In the genomic region with DNA sequence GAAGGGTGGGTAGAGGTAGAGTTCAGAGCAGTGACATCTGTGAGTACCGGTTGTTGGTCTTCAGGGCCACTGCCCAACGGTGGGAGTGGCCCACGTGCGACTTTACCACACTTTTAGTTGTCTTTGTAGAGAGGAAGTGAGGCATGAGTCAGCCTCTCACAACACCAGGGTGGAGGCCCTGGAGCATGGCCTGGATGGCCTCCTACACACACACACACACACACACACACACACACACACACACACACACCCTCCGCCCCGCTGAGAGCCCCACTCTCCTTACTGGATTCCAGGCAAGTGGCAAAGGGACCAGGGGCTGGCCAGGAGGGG, we compare ENCODE assay signal across 8 mouse cellular contexts. TPM values are rescaled to one million over a fixed set of nuclear protein-coding genes. Genes with fewer than 3 reads are reported as not detected.
DNase-seq lines count a peak whose midpoint lies in the region; ATAC-seq and TF ChIP-seq lines count a peak whose summit lies in the region.

No protein-coding gene starts in this region.

- peak overlapping the region; percentile 12; the same call in 1 of the 2 replicates for H3K27ac ChIP-seq in limb, embryonic 12.5 days
- no peak overlapping the region for H3K27ac ChIP-seq in limb, embryonic 10.5 days
- peak overlapping the region; percentile 36 for H3K27ac ChIP-seq in bone marrow macrophage, adult 2 months (ENCODE audit: insufficient read depth, low read depth, low read length)
- 0 out of 2 replicates have a peak overlapping the region, but pooled peaks have one; percentile 4 for H3K27ac ChIP-seq in lung, embryonic 14.5 days (ENCODE audit: low read depth)
- H3K27ac ChIP-seq in stomach, embryonic 16.5 days (ENCODE audit: low read length): peak overlapping the region; percentile 61; the same call in 1 of the 2 replicates

- no peak for DNase-seq in limb, embryonic 10.5 days (ENCODE audit: low spot score)
- DNase-seq in lung, embryonic 14.5 days: peak; percentile 42
- DNase-seq in cerebellum, adult 18-20 months: no peak
- no peak for DNase-seq in cerebellum, adult 9-10 months

- ATAC-seq in limb, embryonic 12.5 days (ENCODE audit: insufficient number of reproducible peaks, insufficient read depth, low FRiP score, low TSS enrichment, low read depth): no peak
- peak; percentile 61; the same call in 1 of the 2 replicates for ATAC-seq in lung, embryonic 14.5 days (ENCODE audit: insufficient read depth)
- peak; percentile 78 for ATAC-seq in stomach, embryonic 16.5 days (ENCODE audit: insufficient read depth, low FRiP score)
- no peak for ATAC-seq in megakaryocyte-erythroid progenitor cell, adult 5-6 weeks (replicated peaks; ENCODE audit: low FRiP score, low TSS enrichment, poor library complexity, severe bottlenecking)

- H3K4me2 ChIP-seq in limb, embryonic 12.5 days: no peak overlapping the region
- H3K4me2 ChIP-seq in lung, embryonic 14.5 days: no peak overlapping the region
- H3K4me2 ChIP-seq in stomach, embryonic 16.5 days (ENCODE audit: low read depth, low read length): peak overlapping the region; percentile 9; the same call in 1 of the 2 replicates

- H3K4me3 ChIP-seq in limb, embryonic 12.5 days (replicated peaks): no peak overlapping the region
- H3K4me3 ChIP-seq in limb, embryonic 10.5 days: no peak overlapping the region
- no peak overlapping the region for H3K4me3 ChIP-seq in bone marrow macrophage, adult 2 months (ENCODE audit: insufficient read depth, low read length)
- H3K4me3 ChIP-seq in lung, embryonic 14.5 days (ENCODE audit: low read depth, low read length): no peak overlapping the region
- no peak overlapping the region for H3K4me3 ChIP-seq in stomach, embryonic 16.5 days (replicated peaks; ENCODE audit: low read length)

- H3K36me3 ChIP-seq in limb, embryonic 12.5 days: 0 out of 2 replicates have a peak, but pooled peaks cover 7% of the 10 kb centered on the region
- peaks cover 5% of the 10 kb centered on the region for H3K36me3 ChIP-seq in limb, embryonic 10.5 days
- no peaks in the 10 kb centered on the region for H3K36me3 ChIP-seq in lung, embryonic 14.5 days (ENCODE audit: insufficient read depth)
- no peaks in the 10 kb centered on the region for H3K36me3 ChIP-seq in stomach, embryonic 16.5 days (ENCODE audit: control insufficient read depth, insufficient read depth, low read length)

- H3K27me3 ChIP-seq in limb, embryonic 12.5 days: no peaks in the 10 kb centered on the region
- H3K27me3 ChIP-seq in limb, embryonic 10.5 days (ENCODE audit: low read depth, poor library complexity, severe bottlenecking): no peaks in the 10 kb centered on the region
- no peaks in the 10 kb centered on the region for H3K27me3 ChIP-seq in lung, embryonic 14.5 days (ENCODE audit: insufficient read depth, low read length)
- no peaks in the 10 kb centered on the region for H3K27me3 ChIP-seq in stomach, embryonic 16.5 days (ENCODE audit: control insufficient read depth, insufficient read depth, low read length)

- TF ChIP-seq POLR2A in bone marrow macrophage, adult 2 months (IDR thresholded peaks at IDR 0.05; ENCODE audit: borderline replicate concordance, low read depth, low read length): no peak

- no peak overlapping the region for H3K9ac ChIP-seq in limb, embryonic 12.5 days (replicated peaks)
- H3K9ac ChIP-seq in lung, embryonic 14.5 days: no peak overlapping the region
- H3K9ac ChIP-seq in stomach, embryonic 16.5 days (ENCODE audit: low read length): peak overlapping the region; percentile 38; the same call in 1 of the 2 replicates

- 50% methylated on average over 6 of the region's 6 CpGs for WGBS in limb, embryonic 12.5 days
- 59% methylated on average over 6 of the region's 6 CpGs for WGBS in limb, embryonic 10.5 days
- WGBS in lung, embryonic 14.5 days: 41% methylated on average over 6 of the region's 6 CpGs
- 20% methylated on average over 6 of the region's 6 CpGs for WGBS in stomach, embryonic 16.5 days

- no peaks in the 10 kb centered on the region for H3K9me3 ChIP-seq in limb, embryonic 12.5 days
- no peaks in the 10 kb centered on the region for H3K9me3 ChIP-seq in limb, embryonic 10.5 days (replicated peaks)
- no peaks in the 10 kb centered on the region for H3K9me3 ChIP-seq in lung, embryonic 14.5 days (ENCODE audit: low read depth, low read length)
- H3K9me3 ChIP-seq in stomach, embryonic 16.5 days (replicated peaks; ENCODE audit: control insufficient read depth, low read length): no peaks in the 10 kb centered on the region

- peaks cover 31% of the 10 kb centered on the region for H3K4me1 ChIP-seq in limb, embryonic 12.5 days (replicated peaks)
- peaks cover 42% of the 10 kb centered on the region for H3K4me1 ChIP-seq in limb, embryonic 10.5 days
- H3K4me1 ChIP-seq in bone marrow macrophage, adult 2 months (ENCODE audit: control insufficient read depth, insufficient read depth, low read length): peaks cover 43% of the 10 kb centered on the region
- peaks cover 20% of the 10 kb centered on the region; the same call in 1 of the 2 replicates for H3K4me1 ChIP-seq in lung, embryonic 14.5 days (ENCODE audit: insufficient read depth)
- peaks cover 39% of the 10 kb centered on the region for H3K4me1 ChIP-seq in stomach, embryonic 16.5 days (ENCODE audit: control insufficient read depth, insufficient read depth, low read length)

- no peak for TF ChIP-seq CTCF in bone marrow macrophage, adult 2 months (IDR thresholded peaks at IDR 0.05; ENCODE audit: low read depth, low read length)
- TF ChIP-seq CTCF in lung, embryonic 14.5 days (IDR thresholded peaks at IDR 0.05; ENCODE audit: low read depth): no peak

RNA-seq across cellular contexts. Expression of a gene that starts 10.1 kb away (rescaled TPM):
- polyA plus RNA-seq in limb, embryonic 12.5 days (2016; fragmentation: Nextera tagmentation; extraction: Ambion mirVana): 19.2 and 20.0 TPM in 2 replicates
- polyA plus RNA-seq in limb, embryonic 10.5 days (2016; fragmentation: Nextera tagmentation; extraction: Ambion mirVana): 13.0 and 14.1 TPM in 2 replicates
- polyA plus RNA-seq in bone marrow macrophage, adult 2 months (2012; ENCODE audit: insufficient read depth, insufficient read length, missing spikeins): 3.8 and 4.4 TPM in 2 replicates
- polyA plus RNA-seq in lung, embryonic 14.5 days (2014; fragmentation: Nextera tagmentation; extraction: Ambion mirVana): 8.6 and 9.8 TPM in 2 replicates
- 10.5 and 12.1 TPM in 2 replicates for polyA plus RNA-seq in stomach, embryonic 16.5 days (2015; fragmentation: Nextera tagmentation; extraction: Ambion mirVana)
- 24.9 and 41.8 TPM in 2 replicates for total RNA-seq in megakaryocyte-erythroid progenitor cell, adult 5-6 weeks (2014; fragmentation: Nextera tagmentation)
- 35.8 and 52.4 TPM in 2 replicates for total RNA-seq in megakaryocyte-erythroid progenitor cell, adult 5-6 weeks (2017)

RNA-seq across cellular contexts. Expression of a gene that starts 34.0 kb away (rescaled TPM):
- 1.9 TPM in 2 replicates for polyA plus RNA-seq in limb, embryonic 12.5 days (2016; fragmentation: Nextera tagmentation; extraction: Ambion mirVana)
- 0.67 and 0.86 TPM in 2 replicates for polyA plus RNA-seq in limb, embryonic 10.5 days (2016; fragmentation: Nextera tagmentation; extraction: Ambion mirVana)
- polyA plus RNA-seq in bone marrow macrophage, adult 2 months (2012; ENCODE audit: insufficient read depth, insufficient read length, missing spikeins): 0.15 and 0.28 TPM in 2 replicates
- polyA plus RNA-seq in lung, embryonic 14.5 days (2014; fragmentation: Nextera tagmentation; extraction: Ambion mirVana): 9.0 and 9.9 TPM in 2 replicates
- 2.6 and 2.7 TPM in 2 replicates for polyA plus RNA-seq in stomach, embryonic 16.5 days (2015; fragmentation: Nextera tagmentation; extraction: Ambion mirVana)
- total RNA-seq in megakaryocyte-erythroid progenitor cell, adult 5-6 weeks (2014; fragmentation: Nextera tagmentation): 3.8 and 7.5 TPM in 2 replicates
- 1.3 and 9.0 TPM in 2 replicates for total RNA-seq in megakaryocyte-erythroid progenitor cell, adult 5-6 weeks (2017)

Comparison
In these comparisons a context has a peak if more than half of its experiments do, and no peak if none do; other contexts are left out.
1. ATAC-seq: peak in lung, embryonic 14.5 days (single experiment) and stomach, embryonic 16.5 days (single experiment); none in limb, embryonic 12.5 days (single experiment) and megakaryocyte-erythroid progenitor cell, adult 5-6 weeks (single experiment).